Mouse (Mus musculus) liver, embryonic 14.5 days (tissue): ENCODE data around the gene Map2k1. TPM values are rescaled to one million over a fixed set of nuclear protein-coding genes. Genes with fewer than 3 reads are reported as not detected.
"Not testable (repeated sequence)": the region's sequence is repeated elsewhere in the genome, so short reads cannot be mapped to it uniquely, and the experiment has no call there.

Experiments used
- ATAC-seq: fragments of 200-750 bp; cut with Nextera tagmentation; 2 replicates; pipeline ENCODE4 v1.8.0; 2017; ENCODE audit warnings: moderate number of reproducible peaks, mild to moderate bottlenecking, moderate library complexity; ENCODE audit not compliant: insufficient read depth
- DNase-seq, 3 experiments: peaks; one replicate each; pipeline ENCODE4 v3.0.0-alpha.2; 2012 to 2013; ENCODE audit warnings: low read depth in 3 of 3, low spot score in 3 of 3
- H3K27ac ChIP-seq: fragments of 300-500 bp; sonication (generic); 2 replicates; pipeline ENCODE4 v1.5.1; 2014; ENCODE audit warnings: moderate library complexity, mild to moderate bottlenecking, control low read depth, inconsistent platforms
- H3K27me3 ChIP-seq: fragments of 300-500 bp; sonication (generic); 2 replicates; pipeline ENCODE4 v1.6.1; 2014; ENCODE audit warnings: mild to moderate bottlenecking, low read length, moderate library complexity; ENCODE audit not compliant: control insufficient read depth, insufficient read depth
- H3K36me3 ChIP-seq: fragments of 300-500 bp; sonication (generic); replicated peaks from 2 replicates; pipeline ENCODE4 v1.6.1; 2014; ENCODE audit warnings: low read depth; ENCODE audit not compliant: control insufficient read depth, insufficient read depth
- H3K4me1 ChIP-seq, 2 experiments: fragments of 200-500 bp in 1 of 2; fragments of 300-500 bp in 1 of 2; sonication (generic) in 1 of 2; replicated peaks; 2 replicates each; pipeline ENCODE4 v1.6.1; 2012 to 2014; ENCODE audit warnings: antibody characterized with exemption in 1 of 2, inconsistent platforms in 1 of 2, low read length in 1 of 2; ENCODE audit not compliant: control insufficient read depth in 2 of 2, insufficient read depth in 2 of 2
- H3K4me2 ChIP-seq: fragments of 300-500 bp; sonication (generic); 2 replicates; pipeline ENCODE4 v1.6.1; 2014; ENCODE audit warnings: low read depth, mild to moderate bottlenecking, control low read depth, moderate library complexity
- H3K4me3 ChIP-seq, 2 experiments: fragments of 200-500 bp in 1 of 2; fragments of 300-500 bp in 1 of 2; sonication (generic) in 1 of 2; 2 replicates each; pipeline ENCODE4 v1.5.1; 2012 to 2014; ENCODE audit warnings: low read depth in 2 of 2, low read length in 2 of 2, mild to moderate bottlenecking in 2 of 2, control low read depth in 1 of 2, inconsistent platforms in 1 of 2, moderate library complexity in 1 of 2; ENCODE audit not compliant: insufficient read depth in 1 of 2
- H3K9ac ChIP-seq: fragments of 300-500 bp; sonication (generic); replicated peaks from 2 replicates; pipeline ENCODE4 v1.6.1; 2014; ENCODE audit warnings: mild to moderate bottlenecking, control low read depth, moderate library complexity
- H3K9me3 ChIP-seq: fragments of 300-500 bp; sonication (generic); 2 replicates; pipeline ENCODE4 v1.6.1; 2016; ENCODE audit warnings: low read length, mixed read lengths; ENCODE audit not compliant: control insufficient read depth
- CTCF ChIP-seq: IDR thresholded peaks from 2 replicates; pipeline ENCODE4 v1.5.1; 2016; ENCODE audit warnings: antibody characterized with exemption, low read depth, control low read depth
- EP300 ChIP-seq: IDR thresholded peaks from 2 replicates; pipeline ENCODE4 v1.6.1; 2016; ENCODE audit warnings: antibody characterized with exemption, low read depth
- WGBS: fragments of 180-500 bp; shearing (Covaris S2); extraction: QIAGEN DNeasy Blood & Tissue Kit; methylation state at CpG from one replicate; pipeline ENCODE4 v1.1.7; 2014; ENCODE audit not compliant: insufficient replicate concordance; 5-methylcytosine and 5-hydroxymethylcytosine counted together
- polyA plus RNA-seq, 2 experiments: library from polyadenylated mRNA; depleted of rRNA in 1 of 2; stranded (reverse) in 1 of 2; unstranded in 1 of 2; fragments of >200 nt; fragmentation: Nextera tagmentation in 1 of 2; extraction: Ambion mirVana in 1 of 2; gene quantifications; 2 replicates each; pipeline versions ENCODE4 v1.2.1 to v1.2.3; 2012 to 2014

Gene Map2k1
- polyA plus RNA-seq, 2 experiments, result 13.5 to 25.7 TPM

GRCm38 (mm10) chr9:64198068-64198762 is 55.2 kb downstream of the Map2k1 start:
- H3K4me3 ChIP-seq, result no peak overlapping the region
- TF ChIP-seq CTCF (no peak), EP300 (no peak)
- no peak overlapping the region for H3K9ac ChIP-seq
- no peaks in the 10 kb centered on the region for H3K9me3 ChIP-seq
- DNase-seq (no peak), ATAC-seq (no peak)
- no peak overlapping the region for H3K4me2 ChIP-seq
- H3K4me1 ChIP-seq, result peaks cover 0 to 3% of the 10 kb centered on the region in 2 experiments; a peak in 1 of 4 replicates
- H3K27me3 ChIP-seq, result no peaks in the 10 kb centered on the region
- 89% methylated on average over 5 of the region's 5 CpGs for WGBS
- no peak overlapping the region for H3K27ac ChIP-seq
- no peaks in the 10 kb centered on the region for H3K36me3 ChIP-seq

- Histone ChIP-seq H3K36me3 (no peaks in the 10 kb centered on the region), H3K4me1 (peaks cover 0 to 3% of the 10 kb centered on the region in 2 experiments; a peak in 1 of 4 replicates), H3K27ac (no peak overlapping the region), H3K4me2 (no peak overlapping the region), H3K9me3 (no peaks in the 10 kb centered on the region), H3K9ac (no peak overlapping the region), H3K27me3 (no peaks in the 10 kb centered on the region), H3K4me3 (no peak overlapping the region)
- TF ChIP-seq EP300, result no peak
- TF ChIP-seq CTCF, result no peak
- 75% methylated on average over 8 of the region's 8 CpGs for WGBS
- ATAC-seq (no peak), DNase-seq (no peak)
Observed at GRCm38 (mm10) chr9:64197524-64197923, 55.9 kb downstream of the Map2k1 start.

- no peak overlapping the region for H3K27ac ChIP-seq
- H3K9me3 ChIP-seq, result no peaks in the 10 kb centered on the region
- ATAC-seq (no peak), DNase-seq (no peak)
- H3K4me2 ChIP-seq, result no peak overlapping the region
- H3K9ac ChIP-seq, result no peak overlapping the region
- 79% methylated on average over 4 of the region's 4 CpGs for WGBS
- TF ChIP-seq EP300 (no peak), CTCF (no peak)
- H3K27me3 ChIP-seq, result no peaks in the 10 kb centered on the region
- H3K36me3 ChIP-seq, result no peaks in the 10 kb centered on the region; the same call in 1 of the 2 replicates
- H3K4me3 ChIP-seq, result no peak overlapping the region
- peaks cover 0 to 3% of the 10 kb centered on the region in 2 experiments; a peak in 1 of 4 replicates for H3K4me1 ChIP-seq
Observed at GRCm38 (mm10) chr9:64195554-64195953, 57.9 kb downstream of the Map2k1 start.

- no peak for ATAC-seq
Observed at GRCm38 (mm10) chr9:64193879-64194278, 59.6 kb downstream of the Map2k1 start.

GRCm38 (mm10) chr9:64184166-64184840 is 69.1 kb downstream of the Map2k1 start:
- H3K4me3 ChIP-seq, result no peak overlapping the region
- no peak overlapping the region for H3K9ac ChIP-seq
- WGBS, result 83% methylated on average over 5 of the region's 5 CpGs
- peaks cover 19% of the 10 kb centered on the region for H3K36me3 ChIP-seq
- H3K27me3 ChIP-seq, result no peaks in the 10 kb centered on the region
- H3K4me2 ChIP-seq, result no peak overlapping the region
- no peak for TF ChIP-seq EP300
- TF ChIP-seq CTCF, result no peak
- H3K9me3 ChIP-seq, result no peaks in the 10 kb centered on the region
- no peak for DNase-seq
- no peak for ATAC-seq
- no peak overlapping the region for H3K27ac ChIP-seq
- H3K4me1 ChIP-seq, result peaks cover 0 to 6% of the 10 kb centered on the region in 2 experiments; a peak in 2 of 4 replicates

More at GRCm38 (mm10) chr9:64193879-64194278, 59.6 kb downstream of the Map2k1 start:
- no peak overlapping the region for H3K9ac ChIP-seq
- H3K27me3 ChIP-seq, result no peaks in the 10 kb centered on the region
- H3K36me3 ChIP-seq, result no peaks in the 10 kb centered on the region; the same call in none of the 2 replicates
- H3K4me2 ChIP-seq, result no peak overlapping the region
- DNase-seq, result no peak
- 80% methylated on average over 1 of the region's 1 CpGs for WGBS
- H3K4me3 ChIP-seq, result no peak overlapping the region
- no peaks in the 10 kb centered on the region for H3K4me1 ChIP-seq
- no peaks in the 10 kb centered on the region for H3K9me3 ChIP-seq
- no peak overlapping the region for H3K27ac ChIP-seq
- no peak for TF ChIP-seq CTCF
- no peak for TF ChIP-seq EP300

- H3K36me3 ChIP-seq, result peaks cover 25% of the 10 kb centered on the region
- not testable (repeated sequence) for H3K4me3 ChIP-seq, ATAC-seq, DNase-seq, H3K27ac ChIP-seq, H3K9me3 ChIP-seq, H3K4me2 ChIP-seq, H3K27me3 ChIP-seq, H3K9ac ChIP-seq
- WGBS, result 84% methylated on average over 5 of the region's 5 CpGs
- peaks cover 0 to 11% of the 10 kb centered on the region in 2 experiments; a peak in 3 of 4 replicates for H3K4me1 ChIP-seq
Observed at GRCm38 (mm10) chr9:64183295-64183694, 70.1 kb downstream of the Map2k1 start.
